Mouse (Mus musculus) kidney, postnatal 0 days (tissue): ENCODE measurements around the gene Fam205a1. TPM values are rescaled to one million over a fixed set of nuclear protein-coding genes. Genes with fewer than 3 reads are reported as not detected.
"Not testable (repeated sequence)": the region's sequence is repeated elsewhere in the genome, so short reads cannot be mapped to it uniquely, and the experiment has no call there.

ENCODE experiments used
- ATAC-seq: fragments of 200-750 bp; cut with Nextera tagmentation; replicated peaks from 2 replicates; pipeline ENCODE4 v1.8.0; 2017; ENCODE audit warnings: low read depth, moderate number of reproducible peaks, moderate TSS enrichment, moderate library complexity; ENCODE audit not compliant: low FRiP score
- DNase-seq: peaks from one replicate; pipeline ENCODE4 v3.0.0-alpha.2; 2016; ENCODE audit warnings: low spot score
- H3K27ac ChIP-seq: fragments of 300-500 bp; sonication (generic); 2 replicates; pipeline ENCODE4 v1.5.1; 2014; ENCODE audit warnings: mild to moderate bottlenecking
- H3K27me3 ChIP-seq: fragments of 300-500 bp; sonication (generic); 2 replicates; pipeline ENCODE4 v1.6.1; 2014; ENCODE audit warnings: low read length, mixed read lengths; ENCODE audit not compliant: insufficient read depth
- H3K36me3 ChIP-seq: fragments of 300-500 bp; sonication (generic); 2 replicates; pipeline ENCODE4 v1.6.1; 2014; ENCODE audit warnings: low read length, mixed read lengths; ENCODE audit not compliant: insufficient read depth
- H3K4me1 ChIP-seq: fragments of 300-500 bp; sonication (generic); replicated peaks from 2 replicates; pipeline ENCODE4 v1.6.1; 2014; ENCODE audit warnings: antibody characterized with exemption, low read length, mixed read lengths; ENCODE audit not compliant: insufficient read depth
- H3K4me2 ChIP-seq: fragments of 300-500 bp; sonication (generic); 2 replicates; pipeline ENCODE4 v1.6.1; 2014; ENCODE audit warnings: mild to moderate bottlenecking, low read length, moderate library complexity, mixed read lengths
- H3K4me3 ChIP-seq: fragments of 300-500 bp; sonication (generic); replicated peaks from 2 replicates; pipeline ENCODE4 v1.5.1; 2014; ENCODE audit warnings: low read depth, low read length
- H3K9ac ChIP-seq: fragments of 300-500 bp; sonication (generic); 2 replicates; pipeline ENCODE4 v1.6.1; 2014; ENCODE audit warnings: low read depth, low read length
- H3K9me3 ChIP-seq: fragments of 300-500 bp; sonication (generic); replicated peaks from 2 replicates; pipeline ENCODE4 v1.6.1; 2016; ENCODE audit warnings: low read length, inconsistent platforms, mixed read lengths
- CTCF ChIP-seq: IDR thresholded peaks from 2 replicates; pipeline ENCODE4 v1.5.1; 2016; ENCODE audit warnings: antibody characterized with exemption, low read depth, mild to moderate bottlenecking, moderate library complexity
- WGBS: fragments of 180-500 bp; shearing (Covaris S2); extraction: QIAGEN DNeasy Blood & Tissue Kit; methylation state at CpG from one replicate; pipeline ENCODE4 v1.1.7; 2014; 5-methylcytosine and 5-hydroxymethylcytosine counted together
- polyA plus RNA-seq: library from polyadenylated mRNA; unstranded; fragments of >200 nt; fragmentation: Nextera tagmentation; extraction: Ambion mirVana; gene quantifications from 2 replicates; pipeline ENCODE4 v1.2.1, GENCODE M21; 2015

Fam205a1 gene
- polyA plus RNA-seq, 1 experiment from 2014 or later = 0.07 TPM

- Histone ChIP-seq H3K27me3 (no peaks in the 10 kb centered on the region), H3K4me2 (no peak within 1 kb of the TSS), H3K4me1 (no peaks in the 10 kb centered on the region), H3K36me3 (no peaks in the 10 kb centered on the region), H3K27ac (no peak within 1 kb of the TSS), H3K9me3 (no peaks in the 10 kb centered on the region), H3K9ac (no peak within 1 kb of the TSS), H3K4me3 (no peak within 1 kb of the TSS)
- TF ChIP-seq CTCF = no peak
- DNase-seq = no peak
- ATAC-seq = no peak
- 90% methylated on average over 7 of the region's 7 CpGs for WGBS
These were observed 20.4 kb upstream of the Fam205a1 start, which contains the start of gene Fam205c for GRCm38 (mm10) chr4:42874134-42874533. Gene Fam205c, minus strand, starts transcription at chr4:42874234.

- no peak for DNase-seq
- H3K4me2 ChIP-seq = no peak overlapping the region
- no peak for TF ChIP-seq CTCF
- H3K9ac ChIP-seq = no peak overlapping the region
- no peak overlapping the region for H3K4me3 ChIP-seq
- no peak overlapping the region for H3K27ac ChIP-seq
- ATAC-seq = no peak
- no peaks in the 10 kb centered on the region for H3K36me3 ChIP-seq
- no peaks in the 10 kb centered on the region for H3K9me3 ChIP-seq
- H3K4me1 ChIP-seq = no peaks in the 10 kb centered on the region
- WGBS = 68% methylated on average over 16 of the region's 16 CpGs
- no peaks in the 10 kb centered on the region for H3K27me3 ChIP-seq
These were observed 19.2 kb upstream of the Fam205a1 start for GRCm38 (mm10) chr4:42872746-42873435.

- H3K27me3 ChIP-seq = no peaks in the 10 kb centered on the region
- H3K4me3 ChIP-seq = no peak overlapping the region
- no peaks in the 10 kb centered on the region for H3K36me3 ChIP-seq
- no peak overlapping the region for H3K4me2 ChIP-seq
- DNase-seq = no peak
- H3K9ac ChIP-seq = no peak overlapping the region
- TF ChIP-seq CTCF = no peak
- no peak for ATAC-seq
- H3K27ac ChIP-seq = no peak overlapping the region
- no peaks in the 10 kb centered on the region for H3K9me3 ChIP-seq
- H3K4me1 ChIP-seq = no peaks in the 10 kb centered on the region
- WGBS = 94% methylated on average over 7 of the region's 7 CpGs
These were observed 18.5 kb upstream of the Fam205a1 start for GRCm38 (mm10) chr4:42872151-42872550.

GRCm38 (mm10) chr4:42870748-42871147, 17.1 kb upstream of the Fam205a1 start:
- no peak for ATAC-seq
- Histone ChIP-seq H3K9me3 (no peaks in the 10 kb centered on the region), H3K4me3 (no peak overlapping the region), H3K4me1 (no peaks in the 10 kb centered on the region), H3K27ac (no peak overlapping the region), H3K27me3 (no peaks in the 10 kb centered on the region), H3K9ac (no peak overlapping the region), H3K36me3 (no peaks in the 10 kb centered on the region), H3K4me2 (no peak overlapping the region)
- DNase-seq = peak; percentile 64
- TF ChIP-seq CTCF = peak; percentile 64
- WGBS = 76% methylated on average over 5 of the region's 5 CpGs

- TF ChIP-seq CTCF = no peak
- Histone ChIP-seq H3K36me3 (no peaks in the 10 kb centered on the region), H3K9me3 (no peaks in the 10 kb centered on the region), H3K4me1 (no peaks in the 10 kb centered on the region), H3K27me3 (no peaks in the 10 kb centered on the region), H3K4me3 (no peak overlapping the region), H3K4me2 (no peak overlapping the region), H3K9ac (no peak overlapping the region), H3K27ac (no peak overlapping the region)
- no peak for DNase-seq
- WGBS = 79% methylated on average over 5 of the region's 5 CpGs
- ATAC-seq = no peak
These were observed 14.5 kb upstream of the Fam205a1 start for GRCm38 (mm10) chr4:42868193-42868592.

- H3K36me3 ChIP-seq = no peaks in the 10 kb centered on the region
- H3K9ac ChIP-seq = no peak overlapping the region
- H3K27me3 ChIP-seq = no peaks in the 10 kb centered on the region
- no peak overlapping the region for H3K4me3 ChIP-seq
- no peak overlapping the region for H3K27ac ChIP-seq
- H3K4me2 ChIP-seq = no peak overlapping the region
- H3K9me3 ChIP-seq = no peaks in the 10 kb centered on the region
- H3K4me1 ChIP-seq = no peaks in the 10 kb centered on the region
- 45% methylated on average over 3 of the region's 3 CpGs for WGBS
- DNase-seq = peak; percentile 16
- TF ChIP-seq CTCF = no peak
- no peak for ATAC-seq
These were observed 13.7 kb upstream of the Fam205a1 start for GRCm38 (mm10) chr4:42867390-42867789.

- DNase-seq, H3K27ac ChIP-seq, H3K4me1 ChIP-seq, H3K27me3 ChIP-seq, H3K9ac ChIP-seq, H3K4me3 ChIP-seq, H3K36me3 ChIP-seq, H3K4me2 ChIP-seq, H3K9me3 ChIP-seq, ATAC-seq: not testable (repeated sequence)
- 94% methylated on average over 5 of the region's 5 CpGs for WGBS
These were observed 9.8 kb upstream of the Fam205a1 start for GRCm38 (mm10) chr4:42863487-42863886.

- H3K27me3 ChIP-seq, H3K9me3 ChIP-seq, H3K27ac ChIP-seq, H3K36me3 ChIP-seq, H3K4me1 ChIP-seq, H3K4me3 ChIP-seq, DNase-seq, H3K4me2 ChIP-seq, H3K9ac ChIP-seq, ATAC-seq: not testable (repeated sequence)
- WGBS = 73% methylated on average over 9 of the region's 9 CpGs
These were observed 6.8 kb upstream of the Fam205a1 start for GRCm38 (mm10) chr4:42860483-42860882.

GRCm38 (mm10) chr4:42856671-42857070, 3.0 kb upstream of the Fam205a1 start, which contains the start of gene Gm12394:
Gene Gm12394, minus strand, starts transcription at chr4:42856771.
- not testable (repeated sequence) for DNase-seq

More at GRCm38 (mm10) chr4:42856671-42857070, 3.0 kb upstream of the Fam205a1 start, which contains the start of gene Gm12394:
- H3K36me3 ChIP-seq, H3K4me3 ChIP-seq, H3K9me3 ChIP-seq, ATAC-seq, H3K9ac ChIP-seq, H3K27ac ChIP-seq, H3K4me2 ChIP-seq, H3K27me3 ChIP-seq, H3K4me1 ChIP-seq: not testable (repeated sequence)
- WGBS = 82% methylated on average over 1 of the region's 1 CpGs
